Comparison of ENCODE assay signal across 21 mouse cellular contexts in genomic region chr16:90087256-90087655, GRCm38 (mm10). TPM values are rescaled to one million over a fixed set of nuclear protein-coding genes. Genes with fewer than 3 reads are reported as not detected.
DNase-seq lines count a peak whose midpoint lies in the region; TF ChIP-seq lines count a peak whose summit lies in the region.
"Had no signal": no experiment of that assay in that cellular context is flagged by ENCODE, and none has a peak within 500 bp of the region (broad histone marks: within the 10 kb centered on the region; RNA-seq: fewer than 3 reads in every experiment).

No protein-coding gene starts in this region.

- no peaks in the 10 kb centered on the region for H3K4me1 ChIP-seq in testis, adult 2 months (ENCODE audit: control insufficient read depth, insufficient read depth, low read length)

- no peaks in the 10 kb centered on the region for H3K36me3 ChIP-seq in testis, adult 2 months (ENCODE audit: control insufficient read depth, insufficient read depth, low read length)
- H3K36me3 ChIP-seq: embryonic facial prominence, embryonic 15.5 days; heart, embryonic 15.5 days; stomach, embryonic 15.5 days had no signal

- peak overlapping the region; percentile 74 for H3K4me3 ChIP-seq in testis, adult 2 months (ENCODE audit: control insufficient read depth, low read depth, low read length)
- H3K4me3 ChIP-seq: embryonic facial prominence, embryonic 15.5 days; heart, embryonic 15.5 days; hindbrain, embryonic 13.5 days; limb, embryonic 12.5 days; midbrain, embryonic 13.5 days; stomach, embryonic 15.5 days had no signal

- no peak overlapping the region for H3K27ac ChIP-seq in testis, adult 2 months (ENCODE audit: control insufficient read depth, insufficient read depth, low read depth, low read length)
- H3K27ac ChIP-seq: embryonic facial prominence, embryonic 15.5 days; heart, embryonic 15.5 days; hindbrain, embryonic 13.5 days; limb, embryonic 12.5 days; midbrain, embryonic 13.5 days; stomach, embryonic 15.5 days had no signal

- no peak for TF ChIP-seq POLR2A in testis, adult 2 months (IDR thresholded peaks at IDR 0.05; ENCODE audit: control insufficient read depth, low read depth, low read length)

- H3K27me3 ChIP-seq in testis, adult 2 months (ENCODE audit: control insufficient read depth, insufficient read depth, low read length) = no peaks in the 10 kb centered on the region
- H3K27me3 ChIP-seq: embryonic facial prominence, embryonic 15.5 days; heart, embryonic 15.5 days; hindbrain, embryonic 13.5 days; limb, embryonic 12.5 days; midbrain, embryonic 13.5 days; stomach, embryonic 15.5 days had no signal

- peak; percentile 51 for DNase-seq in cerebellum, adult 11 months
- no peak for DNase-seq in cerebellum, adult 8-10 months
- DNase-seq in testis, postnatal 10 days (ENCODE audit: low spot score) = no peak
- DNase-seq in thymus, postnatal 10 days (ENCODE audit: low spot score in 2 of 2) = peak; percentile 36 to 40
- DNase-seq in spleen, postnatal 36 days (ENCODE audit: low spot score in 2 of 2) = no peak
- no peak for DNase-seq in adrenal gland, postnatal 14 days
- no peak for DNase-seq in gastrocnemius, adult 18-20 months (ENCODE audit: low spot score)
- DNase-seq: adrenal gland, postnatal 25 days; heart, postnatal 36 days; kidney, adult 8-10 months; kidney, postnatal 14 days; lung, adult 2 months; retina, postnatal 1 day; right cerebral cortex, postnatal 4 days had no signal

- TF ChIP-seq CTCF in testis, adult 2 months (IDR thresholded peaks at IDR 0.05; ENCODE audit: control insufficient read depth, insufficient read depth, insufficient replicate concordance, low read depth, low read length) = no peak

RNA-seq across cellular contexts. Expression of gene Tiam1, which starts 56.3 kb away (rescaled TPM):
- 6.6 and 9.6 TPM in 2 replicates for polyA plus RNA-seq in testis, adult 2 months (2012; rRNA removed)
- 64.1 and 72.8 TPM in 2 replicates for total RNA-seq in adrenal gland, postnatal 14 days (2021)
- total RNA-seq in gastrocnemius, adult 18-20 months (2021) = 10 to 100 TPM in 1 of 2 experiments, 1 to 10 TPM in 1; 4.2 to 10.0 TPM

Comparison
In these comparisons a context has a peak if more than half of its experiments do, and no peak if none do; other contexts are left out.
1. DNase-seq: peak in cerebellum, adult 11 months (single experiment) and thymus, postnatal 10 days (2 of 2); none in cerebellum, adult 8-10 months (single experiment), testis, postnatal 10 days (single experiment), spleen, postnatal 36 days (0 of 2), adrenal gland, postnatal 14 days (single experiment) and gastrocnemius, adult 18-20 months (single experiment).